Mouse (Mus musculus): Measurements from ENCODE around the gene Map3k13.
A peak's percentile ranks its signal among the peaks of the same experiment; 100 is the strongest.
"Not testable (repeated sequence)": the region's sequence is repeated elsewhere in the genome, so short reads cannot be mapped to it uniquely, and the experiment has no call there.

Map3k13 gene

DNA sequence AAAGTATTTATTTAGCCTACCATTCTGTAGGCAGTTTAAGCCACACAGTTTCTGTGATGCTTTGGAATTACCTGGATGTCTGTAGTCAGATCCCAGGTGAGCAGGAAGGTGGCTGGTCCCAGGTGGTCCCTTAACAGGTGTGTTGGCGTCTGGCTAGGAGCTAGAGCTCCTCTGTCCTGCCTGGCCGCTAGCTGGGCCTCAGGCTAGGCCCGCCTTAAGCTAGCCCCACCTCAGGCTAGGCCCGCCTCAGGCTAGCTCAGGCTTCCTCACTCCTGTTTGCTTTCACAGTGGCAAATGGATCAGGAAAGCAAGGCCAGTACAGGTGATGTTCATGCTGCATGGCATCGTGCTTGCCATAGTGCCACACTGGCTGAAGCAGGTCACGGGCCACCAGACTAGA lies 112.8 kb downstream of the Map3k13 start:
- DNase-seq (ENCODE audit: low spot score), result no peak

DNA sequence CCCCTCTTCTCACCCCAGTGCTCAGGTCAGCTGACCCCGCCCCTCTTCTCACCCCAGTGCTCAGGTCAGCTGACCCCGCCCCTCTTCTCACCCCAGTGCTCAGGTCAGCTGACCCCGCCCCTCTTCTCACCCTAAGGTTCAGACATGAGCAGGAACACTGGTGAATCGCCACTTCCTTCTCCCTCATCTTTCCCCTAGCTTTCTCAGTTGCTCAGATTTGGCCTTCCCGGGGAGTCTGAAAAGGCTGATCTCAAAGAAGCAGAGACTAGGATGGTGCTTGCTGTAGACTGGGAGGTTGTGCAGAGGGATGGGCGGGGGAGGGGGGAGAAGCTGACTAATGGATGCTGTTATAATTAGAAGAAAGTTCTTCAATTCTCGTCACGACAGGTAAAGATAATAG lies 114.8 kb downstream of the Map3k13 start:
- DNase-seq (ENCODE audit: low spot score), result not testable (repeated sequence)

DNA sequence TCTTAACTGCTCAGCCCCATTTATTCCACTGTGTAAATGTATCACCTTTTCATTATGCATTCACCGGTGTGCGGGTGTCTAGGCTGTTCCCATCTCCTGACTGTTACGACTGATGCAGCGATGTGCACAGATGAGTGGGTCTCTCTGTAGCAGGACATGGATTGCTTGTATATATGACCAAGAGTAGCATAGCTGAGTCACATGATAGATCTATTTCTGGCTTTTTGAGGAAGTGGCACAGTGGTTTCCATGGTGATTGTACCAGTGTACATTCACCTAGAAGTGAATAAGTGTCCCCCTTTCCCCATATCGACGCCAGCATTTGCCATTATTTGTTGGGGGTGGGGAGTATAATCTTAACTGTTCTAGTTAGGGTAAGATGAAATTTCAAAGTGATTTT lies 119.2 kb downstream of the Map3k13 start:
- DNase-seq (ENCODE audit: low spot score), result no peak

DNA sequence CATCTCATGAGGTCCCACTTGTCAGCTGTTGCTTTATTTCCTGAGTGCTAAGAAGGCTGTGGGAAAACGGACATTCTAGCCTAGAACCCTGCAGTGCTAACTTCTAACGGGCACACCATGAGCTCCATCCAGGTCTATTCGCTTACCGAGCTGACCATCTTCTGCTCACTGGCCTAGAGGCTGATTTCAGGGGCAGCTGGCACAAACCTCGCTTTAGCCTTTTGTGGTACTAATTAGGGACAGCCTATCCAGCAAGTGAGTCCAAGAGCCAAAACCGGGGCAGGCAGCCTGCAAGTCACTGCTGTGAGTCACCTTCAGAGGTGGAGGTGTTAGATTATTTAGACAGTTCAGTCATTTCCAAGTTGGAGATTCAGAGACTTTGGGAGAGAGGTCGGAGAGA lies 122.5 kb downstream of the Map3k13 start:
- no peak for DNase-seq (ENCODE audit: low spot score)

DNA sequence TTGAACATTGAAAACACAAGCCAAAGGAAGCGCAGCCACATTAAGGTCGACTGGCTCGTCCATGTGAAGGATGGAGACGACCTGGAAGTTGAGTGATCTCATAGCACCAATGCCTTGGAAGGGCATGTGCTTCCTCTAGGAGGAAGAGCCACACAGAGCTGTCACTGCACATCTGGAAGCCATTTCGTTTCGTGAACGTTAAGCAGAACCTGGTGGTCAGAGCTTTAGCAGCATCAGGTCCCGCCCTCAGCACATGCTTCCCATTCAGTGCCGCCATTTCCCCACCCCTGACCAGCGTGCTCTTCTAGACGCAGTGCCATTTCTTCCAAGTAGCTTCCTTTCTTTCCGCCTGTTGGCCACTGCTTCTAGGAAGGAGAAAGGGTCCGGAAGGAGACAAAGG lies 134.3 kb downstream of the Map3k13 start:
- DNase-seq (ENCODE audit: low spot score), result no peak

DNA sequence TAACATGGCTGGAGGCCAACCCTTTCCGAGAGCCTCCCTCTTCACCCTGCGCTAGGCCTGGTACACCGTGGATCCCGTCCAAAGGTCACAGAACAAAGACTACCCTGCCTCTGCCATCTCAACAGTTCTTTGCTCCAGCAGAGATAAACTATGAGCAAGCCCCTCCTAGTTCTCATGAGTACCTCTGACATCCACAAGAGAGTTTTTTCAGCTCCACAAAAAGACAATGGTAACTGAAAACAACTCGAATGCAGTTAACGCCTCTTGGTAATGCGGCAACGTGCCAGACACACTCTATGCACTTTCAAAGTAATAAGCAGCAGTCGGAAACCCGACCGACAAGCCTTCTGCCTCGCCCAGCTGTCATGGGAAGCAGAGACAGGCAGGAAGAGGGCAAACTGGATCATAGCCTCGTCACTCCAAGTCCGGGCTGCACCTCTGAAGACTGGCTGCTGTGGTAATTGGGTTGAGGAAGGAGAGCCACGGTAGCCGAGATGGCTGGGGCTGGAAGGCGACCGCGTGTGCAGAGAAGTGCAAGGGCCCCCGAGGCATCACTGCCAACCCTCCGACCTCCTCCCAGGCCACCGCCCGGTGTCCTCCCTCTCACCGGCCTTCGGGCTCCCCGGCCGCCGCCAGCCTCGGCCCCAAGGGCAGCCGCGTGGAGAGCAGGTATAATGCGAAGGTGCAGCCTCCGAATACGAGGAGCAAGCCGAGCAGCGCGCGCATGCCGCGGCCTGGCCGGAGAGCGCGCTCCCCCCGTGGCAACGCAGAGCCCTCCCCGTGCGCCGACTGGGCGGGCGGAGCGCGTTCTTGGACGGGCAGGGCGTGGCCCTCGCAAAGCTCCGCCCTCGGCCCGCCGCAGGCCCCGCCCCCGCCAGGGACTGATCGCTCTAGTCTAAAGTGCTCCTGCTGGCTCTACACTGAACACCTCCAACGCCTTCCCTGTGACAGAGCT lies 152.9 kb downstream of the Map3k13 start, which contains the start of gene Tmem41a:
TSS of gene Tmem41a (minus strand) at position 792 of the 955 bp plus-strand sequence.
- DNase-seq (ENCODE audit: low spot score), result peak; percentile 86

DNA sequence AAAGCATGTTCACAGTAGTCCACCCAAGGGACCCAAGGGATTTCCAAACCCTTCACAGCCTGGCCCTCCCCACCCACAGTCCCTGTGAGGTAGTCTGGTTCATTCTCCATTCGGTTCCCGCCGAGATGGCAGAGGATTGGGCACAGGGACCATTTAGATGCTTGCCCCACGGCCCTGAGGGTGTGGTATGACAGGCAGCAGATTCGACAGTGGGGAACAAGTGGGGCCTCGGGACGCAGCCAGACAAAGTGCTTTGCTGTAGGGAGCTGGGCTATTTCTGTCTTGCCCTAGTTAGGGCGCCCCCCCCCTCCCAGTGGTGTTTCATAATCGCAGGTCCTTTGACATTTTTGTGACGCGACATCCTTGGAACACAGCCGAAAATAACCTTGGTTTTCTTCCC lies 161.4 kb downstream of the Map3k13 start:
- DNase-seq (ENCODE audit: low spot score), result peak; percentile 57

DNA sequence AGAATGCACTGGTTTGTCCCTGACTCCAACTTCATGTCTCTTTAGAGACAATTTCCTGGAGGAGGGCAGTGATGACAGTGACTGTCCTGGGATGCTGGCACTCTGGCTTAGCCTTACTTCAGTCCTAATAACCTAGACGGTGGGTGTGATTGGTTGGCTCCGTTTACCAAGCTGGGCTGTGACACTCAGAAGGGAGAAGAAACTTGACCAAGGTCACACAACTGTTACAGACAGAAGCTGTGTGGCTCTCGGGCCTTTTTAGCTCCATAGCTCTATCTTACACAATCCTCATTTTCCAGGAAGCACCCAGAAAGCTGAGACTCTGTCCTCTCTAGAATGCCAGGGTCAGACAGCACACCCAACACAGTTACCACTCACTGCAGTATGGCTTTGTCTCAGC lies 171.4 kb downstream of the Map3k13 start:
- no peak for DNase-seq (ENCODE audit: low spot score)

DNA sequence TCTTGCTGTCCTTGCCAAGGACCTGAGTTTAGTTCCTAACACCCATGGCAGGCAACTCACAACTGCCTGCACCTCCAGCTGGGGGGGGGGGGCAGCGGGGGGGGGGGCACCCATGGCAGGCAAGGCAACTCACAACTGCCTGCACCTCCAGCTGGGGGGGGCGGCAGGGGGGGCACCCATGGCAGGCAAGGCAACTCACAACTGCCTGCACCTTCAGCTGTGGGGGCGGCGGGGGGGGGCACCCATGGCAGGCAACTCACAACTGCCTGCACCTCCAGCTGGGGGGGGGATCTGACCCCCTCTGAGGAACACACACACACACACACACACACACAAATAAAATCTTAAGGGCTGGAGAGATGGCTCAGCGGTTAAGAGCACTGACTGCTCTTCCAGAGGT lies 175.7 kb downstream of the Map3k13 start:
- DNase-seq (ENCODE audit: low spot score), result no peak

DNA sequence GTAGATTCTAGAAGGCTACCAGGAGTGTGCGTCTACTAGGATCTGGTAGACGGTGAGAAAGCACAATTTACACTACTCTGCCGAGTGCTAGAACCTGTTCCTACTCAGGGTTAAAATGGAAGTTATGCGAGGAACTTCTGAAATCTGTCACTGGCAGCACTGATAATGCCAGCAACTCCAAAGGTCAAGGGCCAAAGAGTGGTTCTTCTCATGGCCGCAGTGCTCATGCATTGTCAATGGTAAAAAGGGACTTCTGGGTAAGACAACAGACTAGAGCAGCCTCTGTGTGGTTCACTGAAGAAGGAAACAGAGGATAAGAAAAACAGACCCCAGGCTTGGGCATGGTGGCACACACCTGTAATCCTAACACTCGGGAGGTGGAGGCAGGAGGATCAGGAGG lies 176.4 kb downstream of the Map3k13 start:
- DNase-seq (ENCODE audit: low spot score), result no peak

DNA sequence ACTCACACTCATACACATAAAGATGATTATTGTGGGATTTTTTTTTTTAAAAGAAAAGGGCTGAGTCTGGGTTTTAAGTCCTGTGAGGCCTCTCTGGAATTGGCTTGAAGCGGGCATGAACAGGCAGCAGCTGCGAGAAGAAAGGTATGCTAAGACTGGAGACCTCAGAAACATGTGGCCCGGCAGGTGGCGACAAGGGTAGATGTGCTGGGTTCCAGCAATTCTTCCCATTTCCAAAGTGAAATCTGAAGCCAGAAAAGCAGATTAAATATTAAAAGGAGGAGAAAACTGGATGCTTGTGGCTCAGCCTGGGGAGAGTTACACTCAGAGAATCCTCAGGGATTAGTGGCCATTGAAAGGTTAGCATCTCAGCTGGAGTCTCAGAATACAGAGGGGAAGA lies 177.3 kb downstream of the Map3k13 start:
- DNase-seq (ENCODE audit: low spot score), result no peak

DNA sequence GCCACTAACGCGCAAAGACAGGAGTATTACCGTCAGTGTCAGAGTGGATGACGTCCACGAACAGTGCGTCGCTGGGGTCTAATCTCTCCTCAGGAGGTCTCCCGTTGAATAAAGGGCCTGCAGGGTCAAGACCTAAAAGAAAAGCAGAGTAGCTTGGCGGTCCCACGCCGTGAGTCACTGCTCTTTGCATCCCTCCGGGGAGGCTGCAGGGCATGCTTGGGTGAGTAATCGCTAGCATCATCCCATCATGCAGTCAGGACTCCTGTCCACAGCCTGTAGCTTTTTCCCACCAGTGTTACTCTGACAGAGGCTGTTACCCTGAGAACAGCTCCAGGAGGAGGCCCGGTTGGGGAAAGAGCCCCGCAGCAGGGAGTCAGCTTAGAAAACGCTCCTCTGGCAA lies 182.1 kb downstream of the Map3k13 start:
- DNase-seq (ENCODE audit: low spot score), result no peak

DNA sequence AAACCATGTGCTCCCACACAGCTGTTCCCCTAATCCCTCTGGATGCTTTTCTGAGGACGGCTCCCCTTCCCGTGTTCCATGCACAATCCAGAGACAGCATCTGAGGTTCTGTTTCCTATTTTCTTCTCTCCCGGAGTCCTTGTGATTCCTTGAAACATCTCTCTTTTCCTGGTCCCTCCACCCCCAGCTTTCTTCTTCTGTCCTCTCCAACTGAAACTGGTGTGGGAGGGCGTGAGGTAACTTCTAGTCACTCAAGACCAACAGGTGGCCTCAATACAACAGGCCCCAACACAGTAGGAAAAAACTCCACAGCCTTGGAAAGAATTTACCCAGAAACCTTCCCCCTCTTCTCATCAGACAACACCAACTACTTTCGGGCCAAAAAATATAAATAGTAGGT lies 183.2 kb downstream of the Map3k13 start:
- DNase-seq (ENCODE audit: low spot score), result no peak

Measured in adipocyte (in vitro differentiated cells).